Mouse (Mus musculus): ENCODE data around the gene Camta1.

- TF ChIP-seq NANOG (IDR thresholded peaks at IDR 0.05; ENCODE audit: borderline replicate concordance, low read length) (no peak), CTCF (conservative IDR thresholded peaks at IDR 0.05; ENCODE audit: low read length) (no peak)
Measured at GRCm38 (mm10) chr4:151710522-151710921, 151.2 kb downstream of the Camta1 start.
